Mouse (Mus musculus) lung, embryonic 16.5 days (tissue): ENCODE measurements around the gene Sirpb1a. TPM values are rescaled to one million over a fixed set of nuclear protein-coding genes. Genes with fewer than 3 reads are reported as not detected.
"Not testable (repeated sequence)": the region's sequence is repeated elsewhere in the genome, so short reads cannot be mapped to it uniquely, and the experiment has no call there.

Experiments used
- ATAC-seq: fragments of 200-750 bp; cut with Nextera tagmentation; 2 replicates; pipeline ENCODE4 v1.8.0; 2017; ENCODE audit warnings: low read depth, mild to moderate bottlenecking, moderate library complexity
- H3K27ac ChIP-seq: fragments of 300-500 bp; sonication (generic); 2 replicates; pipeline ENCODE4 v1.5.1; 2014; ENCODE audit warnings: mild to moderate bottlenecking, control low read depth, low read length
- H3K27me3 ChIP-seq: fragments of 300-500 bp; sonication (generic); 2 replicates; pipeline ENCODE4 v1.6.1; 2014; ENCODE audit warnings: low read depth, low read length, mixed read lengths; ENCODE audit not compliant: control insufficient read depth, insufficient read depth
- H3K36me3 ChIP-seq: fragments of 300-500 bp; sonication (generic); 2 replicates; pipeline ENCODE4 v1.6.1; 2014; ENCODE audit warnings: low read length; ENCODE audit not compliant: control insufficient read depth, insufficient read depth
- H3K4me1 ChIP-seq: fragments of 300-500 bp; sonication (generic); replicated peaks from 2 replicates; pipeline ENCODE4 v1.6.1; 2014; ENCODE audit warnings: low read length, mixed read lengths; ENCODE audit not compliant: control insufficient read depth, insufficient read depth
- H3K4me2 ChIP-seq: fragments of 300-500 bp; sonication (generic); 2 replicates; pipeline ENCODE4 v1.6.1; 2014; ENCODE audit warnings: low read depth, low read length, control low read depth
- H3K4me3 ChIP-seq: fragments of 300-500 bp; sonication (generic); 2 replicates; pipeline ENCODE4 v1.5.1; 2014; ENCODE audit warnings: mild to moderate bottlenecking, low read length, control low read depth
- H3K9ac ChIP-seq: fragments of 300-500 bp; sonication (generic); 2 replicates; pipeline ENCODE4 v1.6.1; 2014; ENCODE audit warnings: low read length, control low read depth
- H3K9me3 ChIP-seq: fragments of 300-500 bp; sonication (generic); 2 replicates; pipeline ENCODE4 v1.6.1; 2016; ENCODE audit warnings: low read length; ENCODE audit not compliant: control insufficient read depth
- WGBS: fragments of 180-500 bp; shearing (Covaris S2); extraction: QIAGEN DNeasy Blood & Tissue Kit; methylation state at CpG from one replicate; pipeline ENCODE4 v1.1.7; 2014; 5-methylcytosine and 5-hydroxymethylcytosine counted together
- polyA plus RNA-seq: library from polyadenylated mRNA; unstranded; fragments of >200 nt; fragmentation: Nextera tagmentation; extraction: Ambion mirVana; gene quantifications from 2 replicates; pipeline ENCODE4 v1.2.1, GENCODE M21; 2015

The Sirpb1a gene
- polyA plus RNA-seq, result 0.23 TPM in 1 of 2 replicates, not detected in the other

- 97% methylated on average over 1 of the region's 1 CpGs for WGBS
- not testable (repeated sequence) for H3K9ac ChIP-seq, H3K9me3 ChIP-seq, H3K4me2 ChIP-seq, ATAC-seq, H3K4me3 ChIP-seq, H3K4me1 ChIP-seq, H3K36me3 ChIP-seq, H3K27ac ChIP-seq, H3K27me3 ChIP-seq
These were observed at the start of gene Sirpb1a for GRCm38 (mm10) chr3:15426447-15426846. Gene Sirpb1a, minus strand, starts transcription at chr3:15426520.

- not testable (repeated sequence) for H3K27ac ChIP-seq, H3K9me3 ChIP-seq, H3K27me3 ChIP-seq, H3K4me2 ChIP-seq, ATAC-seq, H3K4me1 ChIP-seq, H3K4me3 ChIP-seq, H3K36me3 ChIP-seq, H3K9ac ChIP-seq
- WGBS, result 87% methylated on average over 1 of the region's 2 CpGs
These were observed 48.5 kb upstream of the Sirpb1a start for GRCm38 (mm10) chr3:15474831-15475230.

DNA sequence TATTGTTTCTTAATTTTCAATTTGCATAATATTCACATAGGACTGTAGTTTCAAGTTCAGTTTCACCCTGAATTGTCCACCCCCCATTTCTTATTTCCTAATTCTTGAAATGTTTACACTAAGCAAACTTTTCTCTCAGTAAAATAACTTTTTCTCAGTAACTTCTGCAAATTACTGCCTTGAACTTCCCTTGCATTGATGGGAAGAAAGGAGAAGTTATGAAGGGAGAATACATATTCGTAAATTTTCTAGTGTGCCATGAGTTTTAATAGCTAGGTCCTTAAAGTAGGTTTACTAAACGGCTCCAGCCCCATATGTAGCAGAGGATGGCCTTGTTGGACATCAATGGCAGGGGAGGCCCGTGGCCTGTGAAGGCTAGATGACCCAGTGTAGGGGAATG, 43.8 kb upstream of the Sirpb1a start:
- H3K4me2 ChIP-seq, H3K9ac ChIP-seq, H3K36me3 ChIP-seq, H3K27ac ChIP-seq, ATAC-seq, H3K4me3 ChIP-seq, H3K9me3 ChIP-seq, H3K4me1 ChIP-seq, H3K27me3 ChIP-seq: not testable (repeated sequence)
- WGBS, result 71% methylated on average over 1 of the region's 3 CpGs

GRCm38 (mm10) chr3:15443936-15444335, 17.6 kb upstream of the Sirpb1a start:
- H3K4me1 ChIP-seq, H3K27ac ChIP-seq, H3K27me3 ChIP-seq, H3K4me2 ChIP-seq, H3K36me3 ChIP-seq, H3K9ac ChIP-seq, ATAC-seq, H3K4me3 ChIP-seq, H3K9me3 ChIP-seq: not testable (repeated sequence)
- WGBS, result 64% methylated on average over 1 of the region's 1 CpGs

GRCm38 (mm10) chr3:15439844-15440243, 13.5 kb upstream of the Sirpb1a start:
- not testable (repeated sequence) for ATAC-seq, H3K9me3 ChIP-seq, H3K36me3 ChIP-seq, H3K27ac ChIP-seq, H3K4me1 ChIP-seq, H3K4me3 ChIP-seq, H3K27me3 ChIP-seq, H3K9ac ChIP-seq, H3K4me2 ChIP-seq
- 60% methylated on average over 1 of the region's 1 CpGs for WGBS

GRCm38 (mm10) chr3:15427917-15428316, 1.6 kb upstream of the Sirpb1a start:
- ATAC-seq, result no peak
- Histone ChIP-seq H3K27me3 (no peaks in the 10 kb centered on the region), H3K4me3 (no peak overlapping the region), H3K9ac (no peak overlapping the region), H3K4me2 (no peak overlapping the region), H3K4me1 (no peaks in the 10 kb centered on the region), H3K36me3 (no peaks in the 10 kb centered on the region), H3K27ac (no peak overlapping the region), H3K9me3 (no peaks in the 10 kb centered on the region)
- 56% methylated on average over 1 of the region's 1 CpGs for WGBS

DNA sequence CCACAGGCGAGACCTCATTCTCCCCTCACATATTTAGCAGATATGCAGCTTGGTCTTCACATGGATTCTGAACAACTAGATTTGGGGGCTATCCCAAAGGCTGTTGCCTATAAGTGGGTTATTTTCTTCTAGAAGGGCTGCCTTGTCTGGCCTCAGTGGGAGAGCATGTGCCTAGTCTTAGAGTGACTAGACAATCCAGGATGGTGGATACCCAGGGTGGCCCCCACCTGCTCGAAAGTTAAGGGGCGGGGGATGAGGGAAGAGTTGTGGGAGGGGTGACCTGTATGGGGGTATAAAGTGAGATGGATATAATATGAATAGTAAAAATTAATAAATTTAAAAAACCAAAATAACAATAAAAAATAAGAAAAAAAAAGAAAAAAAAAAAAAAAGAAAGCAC, 70.6 kb downstream of the Sirpb1a start:
- not testable (repeated sequence) for H3K36me3 ChIP-seq, H3K4me3 ChIP-seq, H3K4me2 ChIP-seq, H3K27ac ChIP-seq, H3K4me1 ChIP-seq, H3K9me3 ChIP-seq, H3K9ac ChIP-seq, H3K27me3 ChIP-seq, ATAC-seq
- 66% methylated on average over 3 of the region's 3 CpGs for WGBS

GRCm38 (mm10) chr3:15350318-15350717, 76.0 kb downstream of the Sirpb1a start:
- H3K9ac ChIP-seq, ATAC-seq, H3K9me3 ChIP-seq, H3K36me3 ChIP-seq, H3K27me3 ChIP-seq, H3K4me1 ChIP-seq, H3K4me3 ChIP-seq, H3K27ac ChIP-seq, H3K4me2 ChIP-seq: not testable (repeated sequence)
- 86% methylated on average over 1 of the region's 2 CpGs for WGBS

DNA sequence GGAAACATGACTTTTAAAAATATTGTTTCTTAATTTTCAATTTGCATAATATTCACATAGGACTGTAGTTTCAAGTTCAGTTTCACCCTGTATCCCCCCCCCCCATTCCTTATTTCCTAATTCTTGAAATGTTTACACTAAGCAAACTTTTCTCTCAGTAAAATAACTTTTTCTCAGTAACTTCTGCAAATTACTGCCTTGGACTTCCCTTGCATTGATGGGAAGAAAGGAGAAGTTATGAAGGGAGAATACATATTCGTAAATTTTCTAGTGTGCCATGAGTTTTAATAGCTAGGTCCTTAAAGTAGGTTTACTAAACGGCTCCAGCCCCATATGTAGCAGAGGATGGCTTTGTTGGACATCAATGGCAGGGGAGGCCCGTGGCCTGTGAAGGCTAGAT, 80.7 kb downstream of the Sirpb1a start:
- H3K4me2 ChIP-seq, H3K4me1 ChIP-seq, ATAC-seq, H3K36me3 ChIP-seq, H3K27ac ChIP-seq, H3K27me3 ChIP-seq, H3K9me3 ChIP-seq, H3K9ac ChIP-seq, H3K4me3 ChIP-seq: not testable (repeated sequence)
- 48% methylated on average over 3 of the region's 3 CpGs for WGBS

GRCm38 (mm10) chr3:15340287-15340686, 86.0 kb downstream of the Sirpb1a start:
- no peak overlapping the region for H3K4me2 ChIP-seq
- no peak overlapping the region for H3K4me3 ChIP-seq
- no peaks in the 10 kb centered on the region for H3K27me3 ChIP-seq
- no peaks in the 10 kb centered on the region for H3K36me3 ChIP-seq
- H3K9ac ChIP-seq, result no peak overlapping the region
- no peaks in the 10 kb centered on the region for H3K4me1 ChIP-seq
- no peak overlapping the region for H3K27ac ChIP-seq
- H3K9me3 ChIP-seq, result no peaks in the 10 kb centered on the region
- WGBS, result 42% methylated on average over 1 of the region's 1 CpGs
- ATAC-seq, result no peak
